Mouse (Mus musculus) myocyte (in vitro differentiated cells): ENCODE measurements around the gene Ppm1n. TPM values are rescaled to one million over a fixed set of nuclear protein-coding genes. Genes with fewer than 3 reads are reported as not detected.

Experiments used
- H3K27me3 ChIP-seq: one replicate; pipeline ENCODE4 v1.6.1; 2011; ENCODE audit not compliant: control insufficient read depth, insufficient read depth, insufficient read length
- H3K36me3 ChIP-seq: one replicate; pipeline ENCODE4 v1.6.1; 2011; ENCODE audit not compliant: control insufficient read depth, insufficient read depth
- H3K4me2 ChIP-seq: one replicate; pipeline ENCODE4 v1.6.1; 2011; ENCODE audit warnings: low read depth, control low read depth
- H3K4me3 ChIP-seq: one replicate; pipeline ENCODE4 v1.5.1; 2011; ENCODE audit warnings: mild to moderate bottlenecking, control low read depth, moderate library complexity
- H3K79me2 ChIP-seq: one replicate; pipeline ENCODE4 v1.6.1; 2011; ENCODE audit not compliant: control insufficient read depth, insufficient read depth
- H3ac ChIP-seq: one replicate; pipeline ENCODE4 v1.6.1; 2011; ENCODE audit not compliant: control insufficient read depth, insufficient read length
- CEBPB ChIP-seq: IDR thresholded peaks from 2 replicates; pipeline ENCODE4 v1.6.1; 2011; ENCODE audit warnings: mild to moderate bottlenecking, moderate library complexity; ENCODE audit not compliant: poor library complexity, insufficient read depth, severe bottlenecking
- E2F4 ChIP-seq: IDR thresholded peaks from one replicate; pipeline ENCODE4 v1.6.1; 2011; ENCODE audit warnings: mild to moderate bottlenecking, control low read depth, moderate library complexity; ENCODE audit not compliant: insufficient read depth
- MAX ChIP-seq: IDR thresholded peaks from one replicate; pipeline ENCODE4 v1.6.1; 2011; ENCODE audit warnings: low read depth, mild to moderate bottlenecking, control low read depth
- MYOD1 ChIP-seq, 3 experiments: IDR thresholded peaks; one replicate each; pipeline ENCODE4 v1.6.1; 2011; ENCODE audit warnings: control low read depth in 2 of 3, low read depth in 2 of 3, mild to moderate bottlenecking in 2 of 3, moderate library complexity in 1 of 3; ENCODE audit not compliant: insufficient read length in 2 of 3, control insufficient read depth in 1 of 3
- MYOG ChIP-seq, 3 experiments: IDR thresholded peaks; one replicate each; pipeline ENCODE4 v1.6.1; 2011; ENCODE audit warnings: control low read depth in 2 of 3, low read depth in 2 of 3, mild to moderate bottlenecking in 2 of 3; ENCODE audit not compliant: insufficient read length in 2 of 3, control insufficient read depth in 1 of 3, insufficient read depth in 1 of 3
- POLR2A ChIP-seq: IDR thresholded peaks from one replicate; pipeline ENCODE4 v1.6.1; 2011; ENCODE audit warnings: low read depth, mild to moderate bottlenecking, control low read depth, moderate library complexity; ENCODE audit not compliant: insufficient read length
- POLR2AphosphoS2 ChIP-seq: IDR thresholded peaks from one replicate; pipeline ENCODE4 v1.6.1; 2011; ENCODE audit warnings: low read depth, control low read depth; ENCODE audit not compliant: insufficient read length
- REST ChIP-seq: IDR thresholded peaks from one replicate; pipeline ENCODE4 v1.6.1; 2011; ENCODE audit warnings: mild to moderate bottlenecking, control low read depth, moderate library complexity; ENCODE audit not compliant: insufficient read depth, insufficient read length
- SRF ChIP-seq: IDR thresholded peaks from one replicate; pipeline ENCODE4 v1.6.1; 2011; ENCODE audit warnings: low read depth; ENCODE audit not compliant: control insufficient read depth, insufficient read length
- TCF12 ChIP-seq: IDR thresholded peaks from one replicate; pipeline ENCODE4 v1.6.1; 2011; ENCODE audit warnings: mild to moderate bottlenecking, control low read depth; ENCODE audit not compliant: poor library complexity, insufficient read depth, severe bottlenecking
- TCF3 ChIP-seq: IDR thresholded peaks from one replicate; pipeline ENCODE4 v1.6.1; 2011; ENCODE audit warnings: low read depth, control low read depth; ENCODE audit not compliant: insufficient read length
- USF1 ChIP-seq: IDR thresholded peaks from one replicate; pipeline ENCODE4 v1.6.1; 2011; ENCODE audit warnings: low read depth, mild to moderate bottlenecking, control low read depth, moderate library complexity
- polyA plus RNA-seq: library from polyadenylated mRNA; unstranded; fragments of >200 nt; fragmentation: generic; extraction: Trizol; gene quantifications from one replicate; pipeline ENCODE4 v1.2.1, GENCODE M21; 2012; ENCODE audit warnings: missing spikeins

Gene Ppm1n
- polyA plus RNA-seq, 1 experiment, result 0.42 TPM

- no peak for TF ChIP-seq POLR2A
- TF ChIP-seq TCF12, result no peak
- no peak for TF ChIP-seq MAX
- no peak for TF ChIP-seq MYOG (IDR thresholded peaks at IDR 0.05; ENCODE audit: control insufficient read depth in 1 of 3, insufficient read depth in 1 of 3, insufficient read length in 2 of 3, low read depth in 2 of 3)
- TF ChIP-seq REST, result no peak
- no peak for TF ChIP-seq E2F4
- TF ChIP-seq USF1, result no peak
- no peak for TF ChIP-seq TCF3
- TF ChIP-seq MYOD1 (IDR thresholded peaks at IDR 0.05; ENCODE audit: control insufficient read depth in 1 of 3, insufficient read length in 2 of 3, low read depth in 2 of 3), result no peak
- Histone ChIP-seq H3K27me3 (no peaks in the 10 kb centered on the region), H3ac (peak overlapping the region; percentile 74), H3K4me2 (peak overlapping the region; percentile 74), H3K36me3 (no peaks in the 10 kb centered on the region), H3K79me2 (peaks cover 49% of the 10 kb centered on the region), H3K4me3 (peak overlapping the region; percentile 73)
Measured at GRCm38 (mm10) chr7:19228793-19229148, 51.1 kb downstream of the Ppm1n start.

GRCm38 (mm10) chr7:19227883-19228792 is 51.7 kb downstream of the Ppm1n start, which contains the start of gene Opa3:
Gene Opa3 (plus strand): TSS chr7:19228334.
- H3K27me3 ChIP-seq, result no peaks in the 10 kb centered on the region
- peak within 1 kb of the TSS; percentile 74 for H3ac ChIP-seq
- H3K36me3 ChIP-seq, result no peaks in the 10 kb centered on the region
- peaks cover 43% of the 10 kb centered on the region for H3K79me2 ChIP-seq
- peak within 1 kb of the TSS; percentile 73 for H3K4me3 ChIP-seq
- TF ChIP-seq E2F4, result peak; percentile 85
- TF ChIP-seq MYOD1 (IDR thresholded peaks at IDR 0.05; ENCODE audit: control insufficient read depth in 1 of 3, insufficient read length in 2 of 3, low read depth in 2 of 3), result peak in 1 of 3 experiments; percentile 18
- TF ChIP-seq CEBPB, result 0 out of 2 replicates have a peak, but pooled peaks have one; percentile 17
- TF ChIP-seq SRF, result peak; percentile 77
- peak; percentile 89 for TF ChIP-seq POLR2AphosphoS2
- TF ChIP-seq REST, result no peak
- TF ChIP-seq MYOG (IDR thresholded peaks at IDR 0.05; ENCODE audit: control insufficient read depth in 1 of 3, insufficient read depth in 1 of 3, insufficient read length in 2 of 3, low read depth in 2 of 3), result no peak
- no peak for TF ChIP-seq MAX
- TF ChIP-seq USF1, result no peak
- TF ChIP-seq POLR2A, result peak; percentile 93
- H3K4me2 ChIP-seq, result peak within 1 kb of the TSS; percentile 83

GRCm38 (mm10) chr7:19226817-19227797 is 52.8 kb downstream of the Ppm1n start:
- H3K4me3 ChIP-seq, result peak overlapping the region; percentile 73
- H3K27me3 ChIP-seq, result no peaks in the 10 kb centered on the region
- TF ChIP-seq REST (no peak), MYOG (IDR thresholded peaks at IDR 0.05; ENCODE audit: control insufficient read depth in 1 of 3, insufficient read depth in 1 of 3, insufficient read length in 2 of 3, low read depth in 2 of 3) (peak in 1 of 3 experiments; percentile 22), MAX (no peak)
- H3K36me3 ChIP-seq, result no peaks in the 10 kb centered on the region
- H3K79me2 ChIP-seq, result peaks cover 34% of the 10 kb centered on the region
- H3ac ChIP-seq, result peak overlapping the region; percentile 74
- peak overlapping the region; percentile 83 for H3K4me2 ChIP-seq

Other genes with a start within 250 kb of the Ppm1n start
- 0.04 TPM for gene Rsph6a, start 225.4 kb downstream of the Ppm1n start, polyA plus RNA-seq
- 83.7 TPM for gene Dmwd, start 203.8 kb downstream of the Ppm1n start, polyA plus RNA-seq
- gene Dmpk, start 196.2 kb downstream of the Ppm1n start, polyA plus RNA-seq, result 294 TPM
- gene Six5, start 185.5 kb downstream of the Ppm1n start, polyA plus RNA-seq, result 1.6 TPM
- not detected for gene Gm4969, start 161.7 kb downstream of the Ppm1n start, polyA plus RNA-seq
- 6.2 TPM for gene Fbxo46, start 160.2 kb downstream of the Ppm1n start, polyA plus RNA-seq
- 7.7 TPM for gene Qpctl, start 130.8 kb downstream of the Ppm1n start, polyA plus RNA-seq
- 192 TPM for gene Snrpd2, start 130.3 kb downstream of the Ppm1n start, polyA plus RNA-seq
- gene Gipr, start 113.9 kb downstream of the Ppm1n start, polyA plus RNA-seq, result 0.48 TPM
- 47.7 TPM for gene Eml2, start 103.6 kb downstream of the Ppm1n start, polyA plus RNA-seq
- 0.10 TPM for gene Gpr4, start 67.5 kb downstream of the Ppm1n start, polyA plus RNA-seq
- gene Opa3, start 51.7 kb downstream of the Ppm1n start, polyA plus RNA-seq, result 29.8 TPM
- 189 TPM for gene Vasp, start 8.2 kb downstream of the Ppm1n start, polyA plus RNA-seq
- 340 TPM for gene Rtn2, start 2.6 kb upstream of the Ppm1n start, polyA plus RNA-seq
- gene Fosb, start 30.0 kb upstream of the Ppm1n start, polyA plus RNA-seq, result 0.82 TPM
- gene Ercc1, start 64.7 kb upstream of the Ppm1n start, polyA plus RNA-seq, result 83.1 TPM
- gene Cd3eap, start 79.4 kb upstream of the Ppm1n start, polyA plus RNA-seq, result 13.7 TPM
- gene Ppp1r13l, start 79.7 kb upstream of the Ppm1n start, polyA plus RNA-seq, result 36.0 TPM
- gene Ercc2, start 101.9 kb upstream of the Ppm1n start, polyA plus RNA-seq, result 11.5 TPM
- 3.5 TPM for gene Klc3, start 124.0 kb upstream of the Ppm1n start, polyA plus RNA-seq
- gene Ckm, start 124.7 kb upstream of the Ppm1n start, polyA plus RNA-seq, result 1,561 TPM
- 18.2 TPM for gene Mark4, start 178.8 kb upstream of the Ppm1n start, polyA plus RNA-seq
- gene Exoc3l2, start 183.3 kb upstream of the Ppm1n start, polyA plus RNA-seq, result not detected
- gene Bloc1s3, start 228.3 kb upstream of the Ppm1n start, polyA plus RNA-seq, result 7.8 TPM
- 57.3 TPM for gene Trappc6a, start 228.3 kb upstream of the Ppm1n start, polyA plus RNA-seq
- gene Nkpd1, start 237.8 kb upstream of the Ppm1n start, polyA plus RNA-seq, result 0.06 TPM